Mouse (Mus musculus) layer of hippocampus, postnatal 10 days (tissue): ENCODE data around the gene Fam69b. TPM values are rescaled to one million over a fixed set of nuclear protein-coding genes. Genes with fewer than 3 reads are reported as not detected.

Source experiments
- DNase-seq, 2 experiments: peaks; one replicate each; pipeline ENCODE4 v3.0.0; 2021; ENCODE audit warnings: low spot score in 2 of 2
- total RNA-seq, 2 experiments: library from RNA; stranded (reverse); gene quantifications; 2 replicates each; pipeline ENCODE4 v1.2.3; 2021

The Fam69b gene
- total RNA-seq, 2 experiments from 2014 or later, result 75.0 to 82.7 TPM

DNA sequence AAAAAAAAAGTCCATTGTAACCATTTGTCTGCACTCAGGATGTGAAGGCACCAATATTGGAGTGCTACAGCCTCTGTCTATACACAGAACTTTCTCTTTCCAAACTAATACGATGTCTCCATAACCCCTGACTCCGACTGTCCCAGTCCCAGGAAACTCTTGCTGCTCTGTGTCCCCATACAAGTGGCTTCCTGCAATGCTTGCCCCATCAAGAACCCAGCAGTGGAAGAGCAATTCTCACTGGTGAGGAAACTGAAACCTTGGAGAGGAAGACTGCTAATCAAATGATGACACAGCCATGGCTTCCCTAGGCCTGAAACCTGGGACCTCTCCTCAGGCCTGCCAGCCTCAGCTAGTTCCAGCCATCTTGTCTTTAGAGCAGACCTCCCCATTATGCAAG is 30.4 kb upstream of the Fam69b start:
- DNase-seq, result no peak

GRCm38 (mm10) chr2:26598462-26598861 is 29.8 kb upstream of the Fam69b start:
- no peak for DNase-seq

DNA sequence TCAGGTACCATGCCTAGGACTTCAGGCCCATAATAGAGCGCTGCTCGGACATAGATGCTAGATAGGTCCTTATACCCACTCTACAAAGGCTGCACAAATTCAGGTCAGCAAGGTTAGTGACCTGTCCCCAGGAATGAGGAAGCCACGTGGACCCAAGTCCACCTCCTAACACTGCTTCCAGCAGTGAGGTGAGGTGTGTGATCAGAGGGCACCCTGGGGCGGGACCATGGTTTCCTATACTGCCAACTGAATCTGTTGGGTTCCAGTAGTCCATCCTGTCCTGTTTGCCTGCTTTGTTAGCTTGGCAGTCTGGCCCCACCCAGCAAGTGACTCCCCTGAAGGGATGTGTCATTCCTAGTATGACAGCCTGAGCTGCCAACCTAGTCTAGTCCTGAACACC is 28.3 kb upstream of the Fam69b start:
- DNase-seq, result no peak

DNA sequence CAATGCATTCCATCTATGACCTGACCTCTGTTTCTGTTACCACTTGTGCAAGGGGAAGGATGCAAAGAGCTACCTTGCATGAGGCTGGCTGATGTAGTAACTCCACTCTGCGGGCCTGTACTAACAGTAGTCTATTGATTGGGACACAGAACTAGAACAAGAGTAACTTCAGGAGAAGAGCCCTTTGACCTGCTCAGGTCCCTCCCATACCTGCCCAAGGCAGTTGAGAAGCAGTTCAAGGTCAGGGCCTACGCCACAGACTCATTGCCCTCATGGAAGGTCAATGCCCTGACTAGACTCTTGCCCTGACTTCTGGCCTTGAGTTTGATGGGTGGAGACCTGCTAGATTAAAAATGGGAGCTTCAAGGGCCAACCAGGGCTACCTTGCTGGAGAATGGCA is 27.6 kb upstream of the Fam69b start:
- no peak for DNase-seq

DNA sequence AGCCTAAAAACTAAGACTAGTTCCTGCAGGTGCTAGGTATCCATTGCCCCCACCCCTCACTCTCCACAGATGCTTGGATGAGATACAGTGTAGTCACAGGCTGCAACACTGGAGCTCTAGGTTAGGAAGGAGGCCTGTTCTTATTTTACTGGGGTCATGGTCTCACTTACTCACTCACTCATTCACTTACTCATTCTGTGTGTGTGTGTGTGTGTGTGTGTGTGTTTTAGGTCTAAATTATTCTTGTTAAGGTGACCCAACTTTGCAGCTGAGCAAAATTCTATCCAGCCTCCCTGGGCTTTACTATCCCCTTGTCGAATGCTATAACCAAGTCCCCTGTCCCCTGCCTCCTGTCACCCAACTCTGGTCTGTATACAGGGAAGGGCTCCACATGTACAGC is 26.7 kb upstream of the Fam69b start:
- no peak for DNase-seq

GRCm38 (mm10) chr2:26602631-26603030 is 25.6 kb upstream of the Fam69b start:
- no peak for DNase-seq

- no peak for DNase-seq
Observed at GRCm38 (mm10) chr2:26603159-26603558, 25.1 kb upstream of the Fam69b start.

- DNase-seq, result peak; percentile 60 to 65
Observed at GRCm38 (mm10) chr2:26603720-26604671, 24.3 kb upstream of the Fam69b start, which contains the start of gene Agpat2. Gene Agpat2 (minus strand): TSS chr2:26604417.

GRCm38 (mm10) chr2:26605331-26605730 is 22.9 kb upstream of the Fam69b start:
- no peak for DNase-seq

GRCm38 (mm10) chr2:26606579-26606978 is 21.7 kb upstream of the Fam69b start:
- no peak for DNase-seq

GRCm38 (mm10) chr2:26607056-26607910 is 21.0 kb upstream of the Fam69b start:
- no peak for DNase-seq

DNA sequence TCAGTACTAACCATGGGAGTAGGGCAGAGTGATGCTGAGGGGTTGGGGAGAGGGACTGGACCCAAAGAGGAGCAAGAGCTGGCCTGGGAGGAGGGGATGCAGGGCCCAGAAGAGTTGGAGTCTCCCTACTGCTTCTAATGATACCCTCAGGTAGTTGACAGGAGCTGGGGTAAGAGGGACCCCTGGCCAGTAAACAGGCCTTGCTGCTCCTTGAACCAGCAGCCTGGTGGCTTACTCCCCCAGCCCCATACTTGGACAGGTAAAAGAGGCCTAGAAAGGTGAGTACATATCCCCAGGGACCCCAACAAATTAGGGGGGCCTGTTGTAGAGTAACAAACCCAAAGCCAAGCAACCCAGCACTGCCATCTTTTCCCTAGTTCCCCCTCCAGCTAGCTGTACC is 19.5 kb upstream of the Fam69b start:
- DNase-seq, result no peak

GRCm38 (mm10) chr2:26609261-26609661 is 19.0 kb upstream of the Fam69b start:
- no peak for DNase-seq

DNA sequence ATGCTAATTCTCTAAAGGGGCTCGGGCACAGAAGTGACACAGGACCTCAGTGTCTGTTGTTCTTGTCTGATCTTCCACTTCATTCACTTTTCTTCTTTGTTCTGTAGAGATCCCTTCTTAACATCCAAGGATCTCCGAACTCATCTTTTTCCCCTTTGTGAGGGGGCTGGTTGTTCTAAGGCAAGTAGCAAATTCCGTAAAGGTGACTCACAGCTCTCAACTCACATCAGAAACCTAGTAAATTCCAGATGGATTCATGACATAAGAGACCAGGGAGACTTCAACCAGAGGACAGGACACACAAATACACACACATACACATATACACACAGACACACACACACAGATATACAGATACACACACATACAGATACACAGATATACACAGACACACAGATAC is 17.7 kb upstream of the Fam69b start:
- no peak for DNase-seq

- no peak for DNase-seq
Observed at GRCm38 (mm10) chr2:26611054-26611453, 17.2 kb upstream of the Fam69b start.

GRCm38 (mm10) chr2:26611896-26612295 is 16.4 kb upstream of the Fam69b start:
- DNase-seq, result no peak

GRCm38 (mm10) chr2:26614903-26615302 is 13.4 kb upstream of the Fam69b start:
- no peak for DNase-seq

DNA sequence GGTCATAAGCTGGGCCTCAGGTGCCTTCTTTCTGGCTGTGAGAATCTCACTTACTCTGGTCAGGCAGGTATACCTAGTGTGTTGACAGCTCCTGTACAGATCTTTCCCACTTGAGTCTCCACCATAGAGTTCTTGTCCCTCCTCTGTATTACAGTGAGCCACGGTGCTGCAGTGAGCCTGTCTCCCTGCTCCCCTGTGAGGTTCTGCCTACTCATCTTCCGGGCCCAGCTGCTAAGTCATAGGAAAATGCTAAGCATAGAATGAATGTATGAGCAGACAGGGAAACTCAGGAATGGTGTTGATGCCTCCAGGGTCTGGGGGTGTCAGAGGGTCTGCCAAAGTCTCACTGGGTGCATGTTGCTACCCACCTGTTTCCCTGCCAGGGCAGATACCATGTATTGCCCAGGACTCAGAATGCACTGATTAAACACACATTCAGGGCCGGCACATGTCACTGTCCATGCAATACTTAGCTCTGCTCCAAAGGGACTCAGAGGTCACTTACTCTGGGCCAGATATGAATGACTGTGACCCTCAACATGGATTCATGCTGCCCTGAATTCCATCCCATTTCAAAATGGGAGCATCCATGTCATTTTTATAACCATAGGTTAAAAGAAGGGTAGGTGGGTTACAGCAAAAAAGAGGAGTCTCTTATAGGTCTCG is 12.7 kb upstream of the Fam69b start:
- DNase-seq, result no peak

GRCm38 (mm10) chr2:26617331-26617730 is 10.9 kb upstream of the Fam69b start:
- DNase-seq, result no peak

DNA sequence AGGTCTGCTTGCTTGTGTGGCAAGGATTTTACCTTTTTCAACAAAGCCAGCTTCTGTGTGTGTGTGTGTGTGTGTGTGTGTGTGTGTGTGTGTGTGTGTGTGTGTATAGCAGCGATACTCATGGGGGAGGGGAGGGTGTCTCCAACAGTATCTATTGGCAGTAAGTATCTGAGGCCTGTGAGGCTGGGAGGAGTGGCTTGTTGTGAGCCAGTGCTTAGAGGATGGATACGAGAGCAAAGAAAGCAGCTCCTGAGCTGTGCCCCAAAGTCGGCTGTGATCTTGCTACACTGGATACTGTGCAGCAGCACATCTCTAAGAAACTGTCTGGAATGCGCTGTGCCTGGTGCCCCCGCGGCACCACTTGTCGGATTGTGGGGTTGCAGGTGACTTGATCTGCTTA is 10.3 kb upstream of the Fam69b start:
- DNase-seq, result no peak

GRCm38 (mm10) chr2:26621246-26621645 is 7.0 kb upstream of the Fam69b start:
- DNase-seq, result no peak
